In the genomic region with DNA sequence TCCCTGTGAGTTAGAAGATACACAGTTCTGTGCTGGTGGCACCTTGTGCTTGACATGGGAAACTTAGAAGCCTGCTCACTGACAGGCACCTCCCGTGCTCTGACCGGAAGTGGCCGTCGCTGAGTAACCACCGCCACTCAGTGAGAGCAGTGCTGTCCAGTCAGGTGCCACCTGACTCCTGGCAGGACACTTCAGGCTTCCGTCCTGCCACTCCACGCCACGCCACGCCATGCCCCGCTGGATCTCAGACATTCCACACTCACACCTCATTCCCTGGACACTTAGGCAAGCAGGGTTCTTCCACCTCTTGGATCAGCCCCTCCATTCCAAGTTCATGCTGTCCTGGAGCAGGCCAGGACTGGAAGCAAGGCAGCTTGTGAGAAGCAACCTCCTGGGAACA, we compare ENCODE assay signal across 21 mouse cellular contexts. TPM values are rescaled to one million over a fixed set of nuclear protein-coding genes. Genes with fewer than 3 reads are reported as not detected.
A peak's percentile ranks its signal among the peaks of the same experiment; 100 is the strongest.
DNase-seq lines count a peak whose midpoint lies in the region; ATAC-seq and TF ChIP-seq lines count a peak whose summit lies in the region.
"Had no signal": no experiment of that assay in that cellular context is flagged by ENCODE, and none has a peak within 500 bp of the region (broad histone marks: within the 10 kb centered on the region; RNA-seq: fewer than 3 reads in every experiment).

No protein-coding gene starts in this region.

- POLR2A ChIA-PET in Patski (lab: Charles Lee): no interaction called here

- TF ChIP-seq CTCF in Patski (IDR thresholded peaks at IDR 0.05): no peak

- no peak overlapping the region; the same call in 1 of the 2 replicates for H3K9ac ChIP-seq in liver, embryonic 13.5 days
- H3K9ac ChIP-seq in lung, embryonic 16.5 days (ENCODE audit: low read length): 0 out of 2 replicates have a peak overlapping the region, but pooled peaks have one; percentile 21
- H3K9ac ChIP-seq: embryonic facial prominence, embryonic 13.5 days; midbrain, embryonic 12.5 days had no signal

- WGBS in liver, embryonic 13.5 days (ENCODE audit: insufficient replicate concordance): 81% methylated on average over 10 of the region's 10 CpGs
- 63% methylated on average over 10 of the region's 10 CpGs for WGBS in lung, embryonic 16.5 days

- no peaks in the 10 kb centered on the region for H3K9me3 ChIP-seq in liver, embryonic 13.5 days (replicated peaks)
- H3K9me3 ChIP-seq in lung, embryonic 16.5 days (ENCODE audit: control insufficient read depth, low read length): no peaks in the 10 kb centered on the region
- H3K9me3 ChIP-seq: embryonic facial prominence, embryonic 13.5 days; midbrain, embryonic 12.5 days had no signal

- no peak overlapping the region for H3K4me3 ChIP-seq in liver, embryonic 13.5 days (replicated peaks)
- no peak overlapping the region for H3K4me3 ChIP-seq in lung, embryonic 16.5 days (ENCODE audit: low read length)
- H3K4me3 ChIP-seq in myocyte: no peak overlapping the region
- H3K4me3 ChIP-seq: embryonic facial prominence, embryonic 13.5 days; midbrain, embryonic 12.5 days had no signal

- peaks cover 39% of the 10 kb centered on the region for H3K4me1 ChIP-seq in liver, embryonic 13.5 days (replicated peaks)
- peaks cover 18% of the 10 kb centered on the region for H3K4me1 ChIP-seq in lung, embryonic 16.5 days (replicated peaks; ENCODE audit: control insufficient read depth, insufficient read depth, low read length)
- H3K4me1 ChIP-seq: embryonic facial prominence, embryonic 13.5 days; midbrain, embryonic 12.5 days had no signal

- no peak for TF ChIP-seq POLR2A in myocyte (IDR thresholded peaks at IDR 0.05; ENCODE audit: insufficient read length, low read depth)

- CTCF ChIA-PET in Patski (lab: Charles Lee): no interaction called here

- H3K27ac ChIP-seq in liver, embryonic 13.5 days: peak overlapping the region; percentile 67
- peak overlapping the region; percentile 17 for H3K27ac ChIP-seq in lung, embryonic 16.5 days (ENCODE audit: low read length)
- H3K27ac ChIP-seq: embryonic facial prominence, embryonic 13.5 days; macrophage; midbrain, embryonic 12.5 days had no signal

- no peak overlapping the region for H3ac ChIP-seq in myocyte (ENCODE audit: control insufficient read depth, insufficient read length)

- no peaks in the 10 kb centered on the region for H3K79me2 ChIP-seq in myocyte (ENCODE audit: control insufficient read depth, insufficient read depth)

- in situ Hi-C loops in Patski (cut with MboI; ENCODE audit: low pct_unique_long_range_greater_than_20kb): loop anchor here (10.0 kb wide), 1 partner anchor 73 kb away; no protein-coding TSS in a partner anchor

- no peaks in the 10 kb centered on the region for H3K27me3 ChIP-seq in Patski
- H3K27me3 ChIP-seq in liver, embryonic 13.5 days: no peaks in the 10 kb centered on the region
- peaks cover 3% of the 10 kb centered on the region; the same call in 1 of the 2 replicates for H3K27me3 ChIP-seq in lung, embryonic 16.5 days (ENCODE audit: control insufficient read depth, insufficient read depth, low read depth, low read length)
- H3K27me3 ChIP-seq in myocyte (ENCODE audit: control insufficient read depth, insufficient read depth, insufficient read length): no peaks in the 10 kb centered on the region
- H3K27me3 ChIP-seq: embryonic facial prominence, embryonic 13.5 days; midbrain, embryonic 12.5 days had no signal

- H3K4me2 ChIP-seq in liver, embryonic 13.5 days: no peak overlapping the region
- H3K4me2 ChIP-seq in lung, embryonic 16.5 days (ENCODE audit: low read depth, low read length): no peak overlapping the region
- H3K4me2 ChIP-seq in myocyte (ENCODE audit: low read depth): no peak overlapping the region
- H3K4me2 ChIP-seq: embryonic facial prominence, embryonic 13.5 days; midbrain, embryonic 12.5 days had no signal

- DNase-seq in Patski (ENCODE audit: low read depth, low spot score): no peak
- no peak for DNase-seq in liver, embryonic 13.5 days
- no peak for DNase-seq in left cerebral cortex, adult 8-10 months (ENCODE audit: low spot score in 2 of 2)
- DNase-seq in adrenal gland, postnatal 36 days: no peak
- DNase-seq: adrenal gland, postnatal 14 days; cerebellum, adult 11 months; cerebellum, postnatal 14 days; gastrocnemius, postnatal 36 days; kidney, adult 8-10 months; kidney, postnatal 36 days; right cerebral cortex, postnatal 14 days; spleen, adult 18-20 months; thymus, adult 2 months had no signal

- peaks cover 57% of the 10 kb centered on the region for H3K36me3 ChIP-seq in liver, embryonic 13.5 days
- peaks cover 37% of the 10 kb centered on the region for H3K36me3 ChIP-seq in lung, embryonic 16.5 days (ENCODE audit: control insufficient read depth, insufficient read depth, low read length)
- peaks cover 3% of the 10 kb centered on the region for H3K36me3 ChIP-seq in myocyte (ENCODE audit: control insufficient read depth, insufficient read depth)

- ATAC-seq in Patski: peak; percentile 36
- ATAC-seq in liver, embryonic 13.5 days (ENCODE audit: low read depth): no peak
- ATAC-seq in lung, embryonic 16.5 days (ENCODE audit: low read depth): no peak
- ATAC-seq in megakaryocyte, adult 5-6 weeks (ENCODE audit: poor library complexity, severe bottlenecking): no peak
- ATAC-seq: activated CD4-positive, CD25-positive, alpha-beta regulatory T cell, adult 4 months; forebrain, embryonic 16.5 days had no signal

TF ChIP-seq in myocyte, 11 proteins besides CTCF, POLR2A, EP300 and RAD21:
- TF ChIP-seq USF1 (IDR thresholded peaks at IDR 0.05; ENCODE audit: low read depth): no peak
- TF ChIP-seq POLR2AphosphoS2 (IDR thresholded peaks at IDR 0.05; ENCODE audit: insufficient read length, low read depth): peak; percentile 33

RNA-seq across cellular contexts. Expression of a gene that starts 32.1 kb away (rescaled TPM):
- polyA plus RNA-seq in Patski (2021) (0.39 TPM), myocyte (2012; fragmentation: generic; extraction: Trizol) (0.94 TPM)
- polyA plus RNA-seq in liver, embryonic 13.5 days (2015; fragmentation: Nextera tagmentation; extraction: Ambion mirVana): 1.6 TPM in 2 replicates
- 2.0 and 2.5 TPM in 2 replicates for polyA plus RNA-seq in lung, embryonic 16.5 days (2015; fragmentation: Nextera tagmentation; extraction: Ambion mirVana)
- 1 to 10 TPM in 1 of 4 experiments, under 1 TPM in 3; 0.37 to 1.0 (median 0.65) TPM for total RNA-seq in left cerebral cortex, adult 8-10 months (2022)
- total RNA-seq in adrenal gland, postnatal 36 days (2021): 1 to 10 TPM; 2.1 TPM
- total RNA-seq in megakaryocyte, adult 5-6 weeks (2015): 0.20 TPM in 1 of 2 replicates, not detected in the other
- total RNA-seq in megakaryocyte, adult 5-6 weeks (2017): not detected in 2 replicates
- polyA plus RNA-seq: macrophage had no signal

RNA-seq across cellular contexts. Expression of a gene that starts 46.4 kb away (rescaled TPM):
- polyA plus RNA-seq in Patski (2021) (49.2 TPM), myocyte (2012; fragmentation: generic; extraction: Trizol) (45.0 TPM)
- polyA plus RNA-seq in liver, embryonic 13.5 days (2015; fragmentation: Nextera tagmentation; extraction: Ambion mirVana): 35.3 and 43.9 TPM in 2 replicates
- polyA plus RNA-seq in lung, embryonic 16.5 days (2015; fragmentation: Nextera tagmentation; extraction: Ambion mirVana): 56.3 and 73.3 TPM in 2 replicates
- total RNA-seq in left cerebral cortex, adult 8-10 months (2022): 10 to 100 TPM; 40.0 to 54.9 (median 50.1) TPM
- total RNA-seq in adrenal gland, postnatal 36 days (2021): 10 to 100 TPM; 57.2 to 65.2 TPM
- 49.1 and 54.8 TPM in 2 replicates for total RNA-seq in megakaryocyte, adult 5-6 weeks (2015)
- 145 and 151 TPM in 2 replicates for total RNA-seq in megakaryocyte, adult 5-6 weeks (2017)
